Mouse (Mus musculus) lung, embryonic 16.5 days (tissue): ENCODE results near the gene Kdelc2. TPM values are rescaled to one million over a fixed set of nuclear protein-coding genes. Genes with fewer than 3 reads are reported as not detected.

Experiments used
- ATAC-seq: fragments of 200-750 bp; cut with Nextera tagmentation; 2 replicates; pipeline ENCODE4 v1.8.0; 2017; ENCODE audit warnings: low read depth, mild to moderate bottlenecking, moderate library complexity
- H3K27ac ChIP-seq: fragments of 300-500 bp; sonication (generic); 2 replicates; pipeline ENCODE4 v1.5.1; 2014; ENCODE audit warnings: mild to moderate bottlenecking, control low read depth, low read length
- H3K27me3 ChIP-seq: fragments of 300-500 bp; sonication (generic); 2 replicates; pipeline ENCODE4 v1.6.1; 2014; ENCODE audit warnings: low read depth, low read length, mixed read lengths; ENCODE audit not compliant: control insufficient read depth, insufficient read depth
- H3K36me3 ChIP-seq: fragments of 300-500 bp; sonication (generic); 2 replicates; pipeline ENCODE4 v1.6.1; 2014; ENCODE audit warnings: low read length; ENCODE audit not compliant: control insufficient read depth, insufficient read depth
- H3K4me1 ChIP-seq: fragments of 300-500 bp; sonication (generic); replicated peaks from 2 replicates; pipeline ENCODE4 v1.6.1; 2014; ENCODE audit warnings: low read length, mixed read lengths; ENCODE audit not compliant: control insufficient read depth, insufficient read depth
- H3K4me2 ChIP-seq: fragments of 300-500 bp; sonication (generic); 2 replicates; pipeline ENCODE4 v1.6.1; 2014; ENCODE audit warnings: low read depth, low read length, control low read depth
- H3K4me3 ChIP-seq: fragments of 300-500 bp; sonication (generic); 2 replicates; pipeline ENCODE4 v1.5.1; 2014; ENCODE audit warnings: mild to moderate bottlenecking, low read length, control low read depth
- H3K9ac ChIP-seq: fragments of 300-500 bp; sonication (generic); 2 replicates; pipeline ENCODE4 v1.6.1; 2014; ENCODE audit warnings: low read length, control low read depth
- H3K9me3 ChIP-seq: fragments of 300-500 bp; sonication (generic); 2 replicates; pipeline ENCODE4 v1.6.1; 2016; ENCODE audit warnings: low read length; ENCODE audit not compliant: control insufficient read depth
- WGBS: fragments of 180-500 bp; shearing (Covaris S2); extraction: QIAGEN DNeasy Blood & Tissue Kit; methylation state at CpG from one replicate; pipeline ENCODE4 v1.1.7; 2014; 5-methylcytosine and 5-hydroxymethylcytosine counted together
- polyA plus RNA-seq: library from polyadenylated mRNA; unstranded; fragments of >200 nt; fragmentation: Nextera tagmentation; extraction: Ambion mirVana; gene quantifications from 2 replicates; pipeline ENCODE4 v1.2.1, GENCODE M21; 2015

Gene Kdelc2
- polyA plus RNA-seq = 51.6 and 53.7 TPM in 2 replicates

GRCm38 (mm10) chr9:53383951-53384866 is at the start of gene Kdelc2:
Kdelc2 (plus strand) TSS chr9:53384025.
- under 1% methylated on average over 64 of the region's 75 CpGs for WGBS
- ATAC-seq = peak; percentile 97
- no peaks in the 10 kb centered on the region for H3K9me3 ChIP-seq

GRCm38 (mm10) chr9:53335131-53335530 is 48.7 kb upstream of the Kdelc2 start:
- H3K4me1 ChIP-seq = no peaks in the 10 kb centered on the region; the same call in 1 of the 2 replicates
- no peak overlapping the region for H3K4me2 ChIP-seq
- no peak for ATAC-seq
- 60% methylated on average over 3 of the region's 3 CpGs for WGBS
- H3K36me3 ChIP-seq = no peaks in the 10 kb centered on the region
- no peaks in the 10 kb centered on the region; the same call in 1 of the 2 replicates for H3K27me3 ChIP-seq
- H3K27ac ChIP-seq = no peak overlapping the region
- no peak overlapping the region for H3K9ac ChIP-seq
- H3K4me3 ChIP-seq = no peak overlapping the region
- 0 out of 2 replicates have a peak, but pooled peaks cover 5% of the 10 kb centered on the region for H3K9me3 ChIP-seq

More at GRCm38 (mm10) chr9:53383951-53384866, at the start of gene Kdelc2:
- Histone ChIP-seq H3K4me3 (peak within 1 kb of the TSS; percentile 70), H3K36me3 (peaks cover 4% of the 10 kb centered on the region; the same call in 1 of the 2 replicates), H3K27me3 (no peaks in the 10 kb centered on the region), H3K27ac (peak within 1 kb of the TSS; percentile 99), H3K4me2 (peak within 1 kb of the TSS; percentile 63), H3K4me1 (peaks cover 11% of the 10 kb centered on the region), H3K9ac (peak within 1 kb of the TSS; percentile 90)

GRCm38 (mm10) chr9:53339603-53340002 is 44.2 kb upstream of the Kdelc2 start:
- Histone ChIP-seq H3K36me3 (no peaks in the 10 kb centered on the region), H3K4me2 (no peak overlapping the region), H3K4me3 (no peak overlapping the region), H3K9me3 (no peaks in the 10 kb centered on the region), H3K27ac (0 out of 2 replicates have a peak overlapping the region, but pooled peaks have one; percentile 39), H3K4me1 (no peaks in the 10 kb centered on the region; the same call in 1 of the 2 replicates), H3K27me3 (peaks cover 3% of the 10 kb centered on the region; the same call in 1 of the 2 replicates), H3K9ac (no peak overlapping the region)
- ATAC-seq = no peak
- WGBS = 63% methylated on average over 7 of the region's 7 CpGs

DNA sequence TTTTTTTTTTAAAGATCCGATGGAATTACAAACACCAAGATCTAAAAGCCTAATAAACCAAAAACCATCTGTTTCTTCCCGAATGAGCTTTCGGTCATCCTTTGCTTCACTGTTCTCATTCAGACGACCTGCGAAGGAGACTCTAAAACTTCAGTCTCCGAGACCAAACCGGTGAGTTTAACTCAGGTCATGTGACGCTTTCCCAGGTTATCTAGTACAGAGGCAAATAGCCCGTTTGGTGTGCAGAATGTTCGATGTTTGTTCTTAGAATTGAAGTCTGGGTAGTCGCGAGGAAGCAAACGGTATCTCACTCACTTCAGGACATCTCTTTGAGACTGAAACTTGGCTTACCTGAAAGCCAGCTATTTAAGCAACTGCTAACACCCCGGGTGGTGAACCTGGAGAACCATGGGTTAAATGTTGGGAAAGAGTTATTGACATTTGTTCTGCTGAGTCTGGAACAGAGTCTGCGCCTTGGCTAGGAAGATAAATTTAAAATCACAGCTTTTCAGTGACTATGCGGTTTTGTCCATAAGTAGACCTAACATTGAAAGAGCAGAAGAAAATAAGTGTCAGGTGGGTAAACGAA is 43.4 kb upstream of the Kdelc2 start:
- H3K4me1 ChIP-seq = no peaks in the 10 kb centered on the region; the same call in 1 of the 2 replicates
- peak overlapping the region; percentile 77 for H3K4me2 ChIP-seq
- H3K36me3 ChIP-seq = no peaks in the 10 kb centered on the region
- peak overlapping the region; percentile 95 for H3K27ac ChIP-seq
- 22% methylated on average over 17 of the region's 17 CpGs for WGBS
- H3K4me3 ChIP-seq = peak overlapping the region; percentile 67
- H3K9ac ChIP-seq = peak overlapping the region; percentile 79
- ATAC-seq = peak; percentile 65; the same call in 1 of the 2 replicates
- H3K27me3 ChIP-seq = peaks cover 3% of the 10 kb centered on the region; the same call in 1 of the 2 replicates
- no peaks in the 10 kb centered on the region for H3K9me3 ChIP-seq

GRCm38 (mm10) chr9:53340969-53341368 is 42.9 kb upstream of the Kdelc2 start:
- H3K9me3 ChIP-seq = no peaks in the 10 kb centered on the region
- H3K27ac ChIP-seq = peak overlapping the region; percentile 95
- 3% methylated on average over 14 of the region's 14 CpGs for WGBS

GRCm38 (mm10) chr9:53341981-53342380 is 41.8 kb upstream of the Kdelc2 start:
- WGBS = 62% methylated on average over 3 of the region's 3 CpGs
- no peak for ATAC-seq
- peak overlapping the region; percentile 79; the same call in 1 of the 2 replicates for H3K9ac ChIP-seq
- peaks cover 3% of the 10 kb centered on the region; the same call in 1 of the 2 replicates for H3K27me3 ChIP-seq
- H3K36me3 ChIP-seq = no peaks in the 10 kb centered on the region
- H3K4me1 ChIP-seq = no peaks in the 10 kb centered on the region; the same call in 1 of the 2 replicates
- H3K4me3 ChIP-seq = peak overlapping the region; percentile 67
- no peaks in the 10 kb centered on the region for H3K9me3 ChIP-seq
- H3K4me2 ChIP-seq = peak overlapping the region; percentile 77
- peak overlapping the region; percentile 95; the same call in 1 of the 2 replicates for H3K27ac ChIP-seq

More at GRCm38 (mm10) chr9:53340969-53341368, 42.9 kb upstream of the Kdelc2 start:
- Histone ChIP-seq H3K9ac (peak overlapping the region; percentile 79), H3K36me3 (no peaks in the 10 kb centered on the region), H3K27me3 (peaks cover 3% of the 10 kb centered on the region; the same call in 1 of the 2 replicates), H3K4me3 (peak overlapping the region; percentile 67), H3K4me1 (no peaks in the 10 kb centered on the region; the same call in 1 of the 2 replicates), H3K4me2 (peak overlapping the region; percentile 77)
- peak; percentile 66 for ATAC-seq

- Histone ChIP-seq H3K4me1 (no peaks in the 10 kb centered on the region; the same call in 1 of the 2 replicates), H3K9me3 (no peaks in the 10 kb centered on the region), H3K36me3 (0 out of 2 replicates have a peak, but pooled peaks cover 2% of the 10 kb centered on the region), H3K27ac (no peak overlapping the region), H3K9ac (no peak overlapping the region), H3K4me3 (no peak overlapping the region), H3K4me2 (no peak overlapping the region), H3K27me3 (peaks cover 3% of the 10 kb centered on the region; the same call in 1 of the 2 replicates)
- 86% methylated on average over 9 of the region's 9 CpGs for WGBS
- no peak for ATAC-seq
Measured at GRCm38 (mm10) chr9:53344646-53345432, 39.0 kb upstream of the Kdelc2 start.

DNA sequence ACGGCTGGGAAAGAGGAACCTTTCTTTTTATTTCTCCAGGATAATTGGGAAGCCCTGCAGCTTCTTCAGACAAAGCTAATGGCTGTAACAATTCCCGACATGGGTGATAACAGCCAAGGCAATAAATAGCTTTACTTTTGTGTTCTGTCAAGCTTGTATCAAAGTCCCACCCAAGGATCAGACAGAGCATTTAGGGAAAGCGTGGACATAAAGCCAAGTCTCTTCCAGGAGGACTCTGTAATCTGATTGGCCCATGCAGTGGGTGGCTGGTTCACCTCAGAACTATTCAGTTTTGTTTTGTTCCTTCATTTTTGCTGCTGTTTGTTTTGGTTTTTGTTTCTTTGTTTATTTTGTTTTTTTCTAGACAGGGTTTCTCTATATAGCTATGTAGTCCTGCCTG is 38.1 kb upstream of the Kdelc2 start:
- no peak overlapping the region for H3K4me3 ChIP-seq
- no peak overlapping the region for H3K4me2 ChIP-seq
- H3K9me3 ChIP-seq = peaks cover 3% of the 10 kb centered on the region
- H3K27me3 ChIP-seq = peaks cover 3% of the 10 kb centered on the region; the same call in 1 of the 2 replicates
- H3K4me1 ChIP-seq = no peaks in the 10 kb centered on the region; the same call in 1 of the 2 replicates
- no peak for ATAC-seq
- 0 out of 2 replicates have a peak, but pooled peaks cover 6% of the 10 kb centered on the region for H3K36me3 ChIP-seq
- WGBS = 71% methylated on average over 3 of the region's 3 CpGs
- no peak overlapping the region for H3K9ac ChIP-seq
- no peak overlapping the region for H3K27ac ChIP-seq
